Mouse (Mus musculus) 416B (cell line): ENCODE measurements around the gene Pamr1.

Source experiments
- DNase-seq: peaks from one replicate; pipeline ENCODE4 v3.0.0; 2011; ENCODE audit warnings: low read depth

Pamr1 gene

DNA sequence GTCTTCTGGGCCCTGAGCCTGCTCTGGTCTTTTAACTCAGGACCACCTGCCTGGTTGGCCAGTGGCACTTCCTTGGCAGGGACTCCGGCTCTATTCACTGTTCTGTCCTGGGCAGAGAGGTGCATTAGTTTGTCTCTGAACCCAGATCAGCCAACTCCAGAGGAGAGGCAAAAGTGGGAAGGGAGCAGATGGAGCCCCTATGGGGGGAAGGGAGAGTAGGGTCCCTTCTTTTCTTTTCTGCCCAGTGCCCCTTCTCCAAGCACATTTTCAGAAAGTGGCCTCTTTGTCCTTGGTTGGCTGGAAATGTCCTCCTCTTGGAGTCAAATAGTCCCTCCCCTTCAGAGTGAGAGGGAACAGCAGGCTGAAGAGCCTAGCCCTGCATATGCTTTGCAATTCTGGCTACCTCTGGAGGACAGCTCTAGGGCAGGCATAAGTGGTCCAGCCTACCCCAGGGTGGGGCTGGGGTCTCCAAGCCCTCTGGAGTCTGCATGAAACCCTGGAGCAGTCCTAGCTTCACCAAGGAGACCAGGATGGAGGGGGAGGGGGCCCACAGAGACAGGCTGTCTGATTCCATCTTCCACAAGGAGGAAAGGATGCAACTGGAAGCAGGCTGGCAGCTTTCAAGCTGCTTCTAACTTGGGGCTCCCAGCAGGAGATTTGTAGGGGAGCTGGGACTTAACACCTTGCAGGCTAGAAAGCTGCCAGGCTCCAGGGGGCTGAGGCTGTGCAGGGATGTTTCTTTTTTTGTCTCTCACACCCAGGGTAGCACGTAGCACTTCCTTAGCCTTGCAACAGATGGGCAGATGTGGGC, 49.3 kb downstream of the Pamr1 start:
- DNase-seq = no peak

DNA sequence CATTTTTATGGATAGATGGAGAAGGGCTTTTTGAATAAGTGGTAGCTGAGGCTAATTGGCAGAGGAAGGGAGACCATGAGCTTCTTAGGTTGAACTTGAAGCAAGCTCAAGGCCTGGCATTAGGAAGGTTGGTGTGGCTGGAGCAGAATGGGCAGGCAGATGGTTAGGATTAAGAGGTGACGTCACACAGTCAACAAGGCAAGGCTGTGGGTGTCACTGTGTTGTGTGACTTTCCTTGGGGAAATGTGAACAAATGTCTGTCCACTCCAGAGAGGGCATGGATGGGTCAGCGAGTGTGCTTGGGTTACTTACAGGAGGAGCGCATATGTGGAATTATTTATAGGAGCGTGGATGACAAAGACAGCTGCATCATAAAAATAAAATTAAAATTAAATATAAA, 50.7 kb downstream of the Pamr1 start:
- DNase-seq = no peak

DNA sequence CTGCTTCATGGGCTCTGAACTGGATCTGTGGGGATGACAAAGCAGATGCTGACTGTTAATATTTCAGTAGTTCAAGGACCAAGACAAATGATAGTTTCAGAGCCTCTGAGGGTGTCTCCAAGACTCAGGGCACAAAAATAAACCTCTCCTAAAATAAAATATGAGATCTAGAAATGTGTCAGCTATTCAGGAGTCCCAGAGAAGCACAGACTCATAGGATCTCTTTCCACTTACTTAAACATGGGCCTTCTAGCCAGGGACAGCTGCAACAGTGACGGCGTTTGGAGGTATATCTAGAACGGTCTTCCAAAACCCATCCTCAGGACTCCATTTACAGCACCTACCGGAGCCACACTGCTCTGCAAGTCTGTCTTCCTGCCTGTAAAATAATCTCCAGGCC, 60.7 kb downstream of the Pamr1 start:
- no peak for DNase-seq

DNA sequence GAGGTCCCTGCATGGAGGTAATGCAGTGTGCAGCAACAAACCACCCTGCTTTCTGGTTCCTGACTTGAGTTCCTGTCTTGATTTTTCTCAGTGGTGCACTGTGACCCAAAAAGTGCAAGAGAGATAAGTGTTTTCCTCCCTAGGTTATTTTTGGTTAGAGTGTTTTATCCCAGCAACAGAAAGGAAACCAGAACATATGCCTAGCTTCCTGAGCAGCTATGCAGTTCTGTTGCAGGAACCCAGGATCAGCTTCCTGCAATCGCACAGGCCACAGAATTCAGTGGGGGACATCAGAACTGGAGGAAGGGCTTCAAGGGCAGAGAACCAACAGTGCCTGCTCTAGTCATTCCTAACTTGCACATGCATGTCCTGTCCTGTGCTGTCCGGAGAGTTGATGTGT, 66.8 kb downstream of the Pamr1 start:
- DNase-seq = peak; percentile 53

DNA sequence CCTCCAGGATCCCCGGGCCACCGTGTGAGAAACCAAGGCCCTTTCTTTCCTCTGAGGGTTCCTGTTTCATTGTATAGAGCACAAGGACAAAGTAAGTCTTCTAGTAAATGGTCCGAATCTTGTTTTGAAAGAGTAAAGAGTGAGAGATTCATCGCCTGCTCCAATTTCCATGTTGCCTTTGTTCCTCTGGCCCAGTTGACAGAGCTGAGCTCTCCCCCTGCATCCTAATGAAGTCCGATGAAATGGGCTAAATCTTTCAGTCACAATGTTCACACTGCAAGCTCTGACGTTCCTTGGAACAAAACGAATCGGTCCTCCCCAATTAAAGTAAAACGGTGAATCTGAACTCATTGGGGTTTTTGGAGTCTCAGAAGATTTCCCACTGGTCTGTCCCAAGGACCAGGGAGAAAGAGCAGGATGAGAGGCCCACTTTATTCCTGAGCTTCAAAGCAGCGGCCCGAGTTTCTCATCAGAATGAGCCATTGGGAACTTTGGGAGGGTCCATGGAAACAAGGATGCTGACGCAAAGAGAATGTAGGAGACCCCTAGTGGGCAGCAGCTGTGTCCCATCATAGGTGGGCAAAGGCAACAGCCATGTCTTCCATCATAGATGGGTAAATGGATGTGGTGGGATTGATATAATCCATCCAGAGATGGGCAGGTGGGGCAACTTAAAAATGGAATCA, 71.1 kb downstream of the Pamr1 start:
- no peak for DNase-seq

DNA sequence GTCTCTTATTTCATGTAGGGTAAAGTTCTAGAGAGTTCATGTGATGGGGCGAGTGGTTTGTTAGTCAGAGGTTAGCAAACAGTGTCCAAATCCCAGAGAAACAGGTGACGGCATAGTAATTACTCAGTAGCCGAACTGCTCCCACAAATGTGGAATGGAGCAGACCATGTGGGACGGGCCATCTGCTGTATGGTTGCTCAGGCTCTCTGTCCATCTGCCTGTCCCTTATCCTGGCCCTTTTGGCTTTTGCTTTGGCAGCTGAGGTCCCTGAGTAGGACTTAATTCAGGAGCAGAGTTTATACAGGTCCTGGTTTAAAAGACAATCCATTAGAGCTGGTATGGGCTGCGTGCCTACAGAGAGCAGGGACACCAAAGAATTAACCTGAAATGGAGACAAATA, 72.4 kb downstream of the Pamr1 start:
- DNase-seq = no peak

DNA sequence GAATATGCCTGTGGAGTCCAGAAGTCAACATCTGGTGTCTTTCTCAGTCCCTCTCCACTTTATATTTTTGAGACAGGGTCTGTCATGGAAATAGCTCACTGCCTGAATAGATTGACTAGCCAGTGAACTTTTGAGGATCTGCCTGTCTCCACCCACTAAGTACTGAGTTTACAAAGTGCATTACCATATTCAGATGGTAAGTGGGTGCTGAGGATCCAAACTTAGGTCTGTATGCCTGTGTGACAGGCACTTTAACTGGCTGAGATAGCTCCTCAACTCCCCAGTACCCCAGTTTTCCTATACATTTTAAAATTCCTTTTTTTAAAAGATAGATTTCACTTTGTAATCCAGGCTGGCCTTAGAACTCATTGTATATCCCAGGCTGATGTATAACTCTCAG, 73.1 kb downstream of the Pamr1 start:
- no peak for DNase-seq

DNA sequence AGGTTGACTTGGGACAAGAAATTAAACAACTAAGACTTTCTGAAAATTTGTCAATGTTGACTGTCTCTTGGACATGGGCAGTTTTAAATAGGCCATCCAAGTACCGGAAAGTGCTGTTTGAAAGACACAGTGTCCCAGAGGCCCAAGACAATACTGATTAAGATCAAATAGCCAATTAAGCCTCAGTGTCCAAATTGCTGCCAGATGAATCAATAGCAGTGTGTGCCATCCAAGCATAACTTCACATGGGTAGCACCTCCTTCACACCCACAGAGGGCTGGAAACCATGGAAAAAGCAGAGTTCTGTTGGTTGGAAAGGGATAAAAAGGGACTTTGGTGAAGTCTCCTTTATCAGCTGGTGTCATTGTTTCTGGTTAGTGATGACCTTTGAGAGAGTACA, 74.7 kb downstream of the Pamr1 start:
- no peak for DNase-seq

DNA sequence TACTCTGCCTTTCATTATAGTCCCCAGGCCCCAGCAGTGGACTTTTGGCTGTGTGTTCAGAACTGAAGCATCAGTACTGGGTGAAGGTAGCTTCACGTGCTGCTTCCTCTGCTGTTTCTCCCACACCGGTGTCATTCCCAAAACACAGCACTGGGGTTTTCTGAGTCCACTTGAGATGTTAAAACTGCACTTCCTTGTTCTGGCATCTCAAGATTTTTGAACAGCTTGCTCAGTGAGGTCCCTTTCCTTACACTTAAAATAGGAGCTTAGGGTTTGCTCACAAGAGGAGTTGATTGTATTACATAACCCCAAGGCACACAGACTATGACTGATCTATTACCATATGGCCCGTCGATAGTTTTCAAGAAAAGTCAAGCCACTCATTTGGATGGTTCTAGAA, 82.5 kb downstream of the Pamr1 start:
- DNase-seq = no peak

DNA sequence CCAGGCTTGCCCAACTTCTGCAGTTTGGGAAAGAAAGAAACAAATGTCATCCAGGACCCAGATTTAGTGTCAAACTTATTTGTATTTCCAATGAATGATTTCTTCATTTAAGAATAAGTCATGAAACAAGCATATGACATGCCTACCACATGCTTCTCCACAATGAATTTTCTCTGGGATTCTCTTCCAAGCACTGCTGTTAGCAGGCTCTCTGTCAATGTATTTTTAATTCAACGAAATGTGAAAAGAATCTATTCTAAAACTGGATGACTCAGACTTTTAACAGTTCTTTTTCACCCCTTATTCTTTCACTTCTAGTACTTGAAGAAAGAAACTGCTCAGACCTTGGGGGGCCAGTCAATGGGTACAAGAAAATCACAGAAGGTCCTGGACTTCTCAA, 84.2 kb downstream of the Pamr1 start:
- DNase-seq = no peak

DNA sequence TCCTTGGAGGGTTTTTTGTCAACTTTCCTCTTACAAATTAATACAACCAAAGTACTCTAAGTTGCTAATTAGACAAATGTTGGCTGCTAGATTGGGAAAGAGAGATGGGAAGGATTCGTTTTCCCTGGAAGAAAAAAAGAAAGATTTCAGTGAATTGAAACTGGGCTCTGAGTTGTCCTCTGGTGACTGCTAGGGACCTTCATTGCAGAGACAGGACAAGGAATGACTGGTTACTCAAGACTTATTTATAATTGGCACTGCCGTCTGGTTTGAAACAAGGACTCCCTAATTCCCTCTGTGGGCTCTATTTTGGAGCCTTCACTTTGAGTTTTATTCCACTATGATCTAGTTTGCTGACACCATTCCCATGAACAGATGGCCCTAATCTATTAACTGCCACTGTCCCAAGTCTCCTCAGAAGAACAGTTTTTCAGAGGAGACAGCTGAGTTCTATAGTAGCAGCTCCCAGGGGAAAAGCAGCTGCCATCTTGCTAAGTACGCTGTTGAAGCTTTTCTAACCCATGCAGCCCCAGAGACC, 85.8 kb downstream of the Pamr1 start:
- no peak for DNase-seq

DNA sequence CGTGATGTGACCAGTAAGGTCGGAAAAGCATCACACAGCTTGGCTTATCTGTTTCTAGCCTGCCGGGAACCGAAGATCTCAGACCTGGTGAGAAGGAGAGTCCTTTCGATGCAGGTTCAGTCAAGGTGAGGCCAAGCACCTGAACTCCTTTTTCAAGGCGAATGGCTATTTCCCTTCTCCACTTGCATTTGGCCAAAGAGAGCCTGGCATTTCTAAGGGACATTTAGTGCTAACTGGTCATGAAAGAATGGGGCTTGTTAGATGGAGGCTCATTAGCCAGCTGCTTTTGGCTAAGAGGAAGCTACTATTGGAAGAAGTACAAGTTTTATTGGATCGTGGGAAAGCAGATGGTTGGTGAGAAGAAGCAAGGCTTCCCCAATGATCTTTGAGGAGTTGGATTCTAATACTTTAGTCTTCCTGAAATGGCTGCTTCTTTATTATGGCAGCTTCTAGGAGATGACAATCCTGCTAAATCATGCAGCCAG, 86.3 kb downstream of the Pamr1 start:
- no peak for DNase-seq

DNA sequence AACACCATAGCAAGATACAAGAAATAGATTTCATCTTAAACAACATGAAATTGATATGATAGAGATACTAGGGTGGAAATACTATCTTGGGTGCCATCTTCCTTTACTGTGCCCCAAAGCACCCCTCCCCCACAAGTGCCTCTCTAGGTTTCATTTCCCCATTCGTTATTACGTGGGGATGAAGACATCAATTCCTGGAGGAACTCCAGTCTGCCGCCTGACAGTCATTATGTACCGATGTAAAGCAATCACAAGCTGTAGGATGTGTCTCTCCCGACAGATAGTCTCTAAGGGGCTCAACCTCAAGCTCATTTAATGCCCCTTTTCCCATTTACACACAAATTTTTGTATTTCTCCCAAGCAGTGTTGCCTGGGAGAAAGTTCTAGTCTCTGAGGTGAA, 88.3 kb downstream of the Pamr1 start:
- DNase-seq = no peak

DNA sequence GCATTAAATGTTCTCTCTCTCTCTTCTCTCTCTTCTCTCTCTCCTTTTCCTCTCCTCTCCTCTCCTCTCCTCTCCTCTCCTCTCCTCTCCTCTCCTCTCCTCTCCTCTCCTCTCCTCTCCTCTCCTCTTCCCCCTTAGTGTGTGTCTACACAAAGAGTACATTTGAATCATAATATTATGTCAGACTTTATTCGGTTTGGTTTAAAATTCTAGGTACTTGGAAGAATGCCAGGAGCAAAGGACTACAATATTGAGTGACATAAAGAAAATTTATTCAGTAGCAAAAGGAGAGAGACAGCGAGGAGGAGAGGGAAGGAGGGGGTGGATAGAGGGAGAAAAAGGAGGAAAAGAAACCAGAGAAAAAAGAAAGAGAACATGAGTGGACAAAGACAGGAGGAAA, 88.9 kb downstream of the Pamr1 start:
- DNase-seq = no peak

DNA sequence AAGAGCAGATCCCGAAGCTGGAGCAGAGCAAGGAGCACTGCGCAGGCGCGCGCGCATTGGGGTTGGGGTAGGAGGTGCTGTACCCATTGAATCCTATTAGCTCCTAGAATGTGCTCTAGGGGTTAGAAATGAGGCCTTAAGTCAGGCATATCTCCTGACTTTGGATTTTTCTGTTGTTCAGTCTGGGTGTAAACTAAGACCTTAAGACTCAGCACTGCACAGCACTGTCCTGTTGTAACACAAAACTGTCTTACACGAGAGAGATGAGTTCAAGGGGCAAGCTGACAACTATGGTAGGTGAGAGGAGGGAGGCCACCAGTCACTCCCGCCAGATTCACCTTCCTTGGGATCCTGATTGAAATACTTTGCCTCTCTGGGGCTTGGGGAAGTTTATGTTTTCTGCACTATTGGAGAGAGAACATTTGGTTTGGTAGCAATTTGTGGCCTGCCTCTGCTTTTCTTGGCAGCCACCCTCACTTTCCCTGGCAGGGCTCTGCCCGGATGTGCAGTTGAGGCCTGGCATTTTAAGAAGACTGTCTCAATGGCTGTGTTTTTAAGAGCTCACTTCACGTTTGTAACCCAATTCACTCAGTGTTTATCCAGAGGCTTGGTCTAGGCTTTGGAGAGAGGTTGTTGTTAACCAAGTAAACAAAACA, 99.2 kb downstream of the Pamr1 start:
- no peak for DNase-seq

DNA sequence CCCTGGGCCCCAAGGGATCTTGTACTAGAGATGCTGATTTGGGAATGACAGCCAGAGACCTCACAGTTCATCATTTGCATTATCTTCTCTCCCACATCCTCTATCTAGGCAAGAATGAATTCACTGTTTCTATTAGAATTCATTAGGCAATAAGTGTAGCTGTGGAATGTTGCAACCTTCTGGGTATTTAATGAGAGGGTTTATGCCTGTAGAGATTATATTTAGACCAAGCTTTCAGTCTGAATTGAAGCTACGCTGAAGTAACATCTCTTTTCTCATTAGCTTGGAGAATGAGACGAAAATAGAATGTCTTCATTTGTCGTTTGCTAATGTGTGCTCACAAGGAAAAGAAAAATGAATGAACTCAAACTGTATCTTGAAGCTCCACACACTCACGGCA, 100.5 kb downstream of the Pamr1 start:
- DNase-seq = no peak

DNA sequence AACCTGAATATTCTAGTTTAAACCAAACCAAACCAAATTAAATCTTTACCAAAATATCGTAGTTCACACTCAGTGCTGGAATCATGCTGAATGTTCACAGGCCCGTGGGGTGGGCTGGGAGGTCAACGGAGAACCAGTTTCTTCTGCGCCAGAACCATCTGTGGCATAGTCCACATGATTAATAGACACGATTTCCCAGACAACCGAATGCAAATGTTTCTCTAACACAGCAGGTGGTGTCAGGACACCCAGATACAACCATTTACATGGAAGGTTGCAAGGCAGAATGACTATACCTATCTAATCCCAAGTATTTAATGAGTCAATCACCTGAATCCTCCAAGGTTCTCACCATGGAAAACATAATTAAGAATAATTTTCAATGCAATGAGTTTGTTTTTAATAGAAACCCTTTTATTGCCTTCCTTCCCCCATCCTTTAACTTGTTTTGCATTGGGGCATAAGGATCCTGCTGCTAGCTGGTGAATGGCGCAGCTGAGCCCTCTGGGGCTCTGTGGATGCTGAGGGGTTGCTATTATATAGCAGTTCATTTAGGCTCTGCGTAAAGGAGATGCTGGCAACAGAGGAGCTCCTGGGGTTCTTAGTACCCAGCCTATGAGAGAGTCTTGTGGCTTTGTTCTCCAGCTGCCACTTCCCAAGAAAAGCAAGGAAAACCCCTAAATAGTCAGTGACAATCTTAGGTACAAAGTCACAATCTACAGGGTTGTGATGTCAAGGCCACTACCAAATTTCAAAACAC, 106.3 kb downstream of the Pamr1 start:
- no peak for DNase-seq

DNA sequence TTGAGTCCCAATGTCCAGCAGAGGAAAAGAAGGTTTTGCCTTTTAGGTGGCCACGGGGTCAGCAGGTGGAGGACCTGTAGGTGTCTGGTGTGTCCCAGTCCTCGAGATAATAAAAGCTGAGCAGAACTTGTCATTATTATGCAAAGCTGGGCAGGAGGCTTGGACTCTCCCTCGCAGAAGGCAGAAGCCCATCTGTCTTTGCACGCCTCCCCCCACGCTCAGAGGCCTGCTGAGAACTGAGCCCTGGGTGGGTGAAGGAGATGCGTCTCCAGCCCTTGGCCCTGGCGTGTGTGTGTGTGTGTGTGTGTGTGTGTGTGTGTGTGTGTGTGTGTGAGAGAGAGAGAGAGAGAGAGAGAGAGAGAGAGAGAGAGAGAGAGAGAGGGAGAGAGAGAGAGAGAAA, 107.9 kb downstream of the Pamr1 start:
- DNase-seq = no peak

DNA sequence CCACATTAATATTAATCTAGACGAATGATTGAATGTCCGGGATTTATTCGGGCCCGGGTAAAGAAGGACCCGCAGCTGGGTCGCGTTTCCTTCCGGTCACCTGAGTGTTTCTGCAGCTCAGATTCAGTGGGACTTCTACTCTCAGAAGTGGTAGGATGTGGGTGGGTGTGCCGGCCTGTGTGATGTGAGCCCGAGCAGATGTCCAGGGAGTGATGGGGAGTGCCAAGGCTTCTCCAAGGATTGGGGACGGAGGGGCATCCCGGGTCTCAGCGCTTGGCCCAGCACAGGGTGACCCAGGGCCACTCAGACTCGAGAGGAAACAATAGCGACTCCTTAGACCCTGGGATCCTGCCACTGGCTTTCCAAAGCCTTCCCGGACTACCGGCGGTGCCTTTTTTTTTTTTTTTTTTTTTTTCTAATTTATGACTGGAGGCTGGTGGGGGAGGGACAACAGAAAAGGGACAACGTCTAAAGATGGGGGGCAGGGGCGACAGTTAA, 108.4 kb downstream of the Pamr1 start, which contains the start of gene Slc1a2:
Slc1a2 (plus strand) TSS at position 497 of the 498 bp plus-strand sequence.
- DNase-seq = no peak

DNA sequence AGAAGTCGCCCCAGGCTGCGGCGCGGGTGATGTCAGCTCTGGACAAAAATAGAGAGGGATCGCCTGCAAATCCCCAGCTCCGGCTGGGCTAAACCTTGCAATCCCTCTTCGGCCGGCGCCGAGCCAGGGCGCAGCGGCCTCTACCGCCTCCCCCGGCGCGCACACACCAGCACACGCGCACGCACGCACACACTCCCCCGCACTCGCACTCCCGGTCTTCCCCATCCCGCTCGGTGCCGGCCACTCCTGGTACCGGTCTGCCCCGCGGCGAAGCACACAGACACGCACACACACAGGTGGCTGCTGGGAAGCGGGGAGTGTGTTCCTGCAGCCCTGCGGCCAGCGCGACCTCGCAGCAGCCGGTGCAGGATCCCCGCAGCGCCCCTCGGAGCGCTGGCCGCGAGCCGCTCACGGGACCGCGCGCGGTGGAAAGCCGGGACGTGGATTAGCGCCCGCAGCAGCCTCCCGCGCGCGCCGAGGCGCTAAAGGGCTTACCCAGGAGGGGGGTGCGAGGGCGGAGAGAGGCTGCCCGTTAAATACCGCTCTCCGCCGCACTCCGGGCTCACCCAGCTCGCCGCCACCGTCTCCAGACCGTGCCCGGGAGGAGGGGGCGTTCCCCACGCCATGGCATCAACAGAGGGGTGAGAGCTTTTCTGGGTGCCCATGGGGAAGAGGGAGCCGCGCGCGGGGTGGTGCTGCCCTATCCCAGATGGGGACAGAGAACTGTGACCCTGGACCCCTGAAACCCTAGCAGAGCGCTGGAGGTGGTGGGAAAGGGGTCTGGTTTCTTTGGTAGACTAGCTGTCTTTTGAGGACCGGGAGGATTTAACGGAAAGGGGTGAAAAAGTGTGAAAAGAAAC, 109.1 kb downstream of the Pamr1 start:
- no peak for DNase-seq

DNA sequence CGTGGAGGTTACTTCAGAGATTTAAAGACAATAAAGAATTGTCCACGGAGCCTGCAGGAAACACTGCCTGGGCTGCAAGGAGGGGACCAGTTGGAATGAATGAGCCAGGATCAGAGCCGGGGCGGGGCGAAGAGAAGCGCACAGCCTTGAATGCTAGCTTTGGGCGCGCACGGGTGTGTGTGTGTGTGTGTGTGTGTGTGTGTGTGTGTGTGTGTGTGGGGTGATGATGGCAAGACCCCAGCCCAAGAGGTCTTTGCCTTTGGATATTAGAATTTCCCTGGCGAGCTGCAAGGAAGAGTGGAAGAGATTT, 109.7 kb downstream of the Pamr1 start:
- DNase-seq = no peak
